Mouse (Mus musculus) G1E (cell line): ENCODE data around the gene Pde4a.

ENCODE experiments used
- CTCF ChIP-seq: IDR thresholded peaks from 2 replicates; pipeline ENCODE4 v1.5.1; 2012; ENCODE audit warnings: low read depth, low read length, inconsistent platforms, mixed read lengths
- GATA1 ChIP-seq: IDR thresholded peaks from 2 replicates; pipeline ENCODE4 v1.6.1; 2012; ENCODE audit warnings: borderline replicate concordance, low read length, inconsistent platforms, mixed read lengths
- TAL1 ChIP-seq: conservative IDR thresholded peaks from 2 replicates; pipeline ENCODE4 v1.6.1; 2012; ENCODE audit warnings: low read depth, low read length, inconsistent platforms, mixed read lengths

DNA sequence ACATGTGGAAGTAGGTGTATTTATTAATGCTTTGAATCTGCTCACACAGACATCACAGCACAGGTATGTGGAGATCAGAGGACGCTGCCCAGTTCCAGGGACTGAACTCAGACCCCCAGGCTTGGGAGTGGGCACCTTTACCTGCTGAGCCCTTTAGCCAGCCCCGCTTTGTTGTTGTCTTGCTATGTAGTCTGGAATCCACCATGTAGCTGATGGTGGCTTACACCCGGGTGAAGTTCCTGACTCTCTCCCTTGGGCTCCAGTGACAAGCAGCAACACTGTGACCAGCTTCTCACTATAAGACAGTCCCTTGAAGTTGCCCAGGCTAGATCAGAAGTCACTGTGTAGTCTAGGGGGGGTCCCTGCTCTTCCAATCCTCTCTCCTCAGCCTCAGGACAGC lies 21.2 kb upstream of the Pde4a start:
- TF ChIP-seq CTCF = no peak
- TF ChIP-seq TAL1 = no peak
- TF ChIP-seq GATA1 = no peak
